Mouse (Mus musculus): ENCODE measurements around the gene Susd1. TPM values are rescaled to one million over a fixed set of nuclear protein-coding genes. Genes with fewer than 3 reads are reported as not detected.

Gene Susd1
- polyA plus RNA-seq, 1 experiment from 2014 or later, result 0.84 TPM

GRCm38 (mm10) chr4:59426429-59426828 is 12.0 kb downstream of the Susd1 start:
- H3K9me3 ChIP-seq (replicated peaks; ENCODE audit: control insufficient read depth, low read length), result no peaks in the 10 kb centered on the region
- H3K36me3 ChIP-seq (replicated peaks; ENCODE audit: control insufficient read depth, insufficient read depth, low read depth, low read length), result no peaks in the 10 kb centered on the region
- H3K27me3 ChIP-seq (ENCODE audit: control insufficient read depth, insufficient read depth, low read length), result no peaks in the 10 kb centered on the region
- no peak for DNase-seq (ENCODE audit: low spot score)
- ATAC-seq (replicated peaks; ENCODE audit: insufficient number of reproducible peaks, low FRiP score, low TSS enrichment, low read depth), result no peak
- no peak overlapping the region for H3K9ac ChIP-seq (replicated peaks; ENCODE audit: low read length)
- H3K4me1 ChIP-seq (ENCODE audit: control insufficient read depth, insufficient read depth, low read length), result no peaks in the 10 kb centered on the region
- no peak overlapping the region for H3K27ac ChIP-seq (replicated peaks; ENCODE audit: low read depth, low read length)
- H3K4me3 ChIP-seq (ENCODE audit: low read depth, low read length), result no peak overlapping the region
- WGBS, result 85% methylated on average over 5 of the region's 5 CpGs
- H3K4me2 ChIP-seq (ENCODE audit: low read depth, low read length), result no peak overlapping the region

- H3K27me3 ChIP-seq (ENCODE audit: control insufficient read depth, insufficient read depth, low read length), result no peaks in the 10 kb centered on the region
- no peak overlapping the region for H3K4me2 ChIP-seq (ENCODE audit: low read depth, low read length)
- ATAC-seq (replicated peaks; ENCODE audit: insufficient number of reproducible peaks, low FRiP score, low TSS enrichment, low read depth) (no peak), DNase-seq (ENCODE audit: low spot score) (no peak)
- no peaks in the 10 kb centered on the region for H3K4me1 ChIP-seq (ENCODE audit: control insufficient read depth, insufficient read depth, low read length)
- H3K36me3 ChIP-seq (replicated peaks; ENCODE audit: control insufficient read depth, insufficient read depth, low read depth, low read length), result no peaks in the 10 kb centered on the region
- H3K27ac ChIP-seq (replicated peaks; ENCODE audit: low read depth, low read length), result no peak overlapping the region
- H3K9me3 ChIP-seq (replicated peaks; ENCODE audit: control insufficient read depth, low read length), result no peaks in the 10 kb centered on the region
- no peak overlapping the region for H3K9ac ChIP-seq (replicated peaks; ENCODE audit: low read length)
- no peak overlapping the region for H3K4me3 ChIP-seq (ENCODE audit: low read depth, low read length)
Observed at GRCm38 (mm10) chr4:59422808-59423207, 15.6 kb downstream of the Susd1 start.

GRCm38 (mm10) chr4:59422025-59422783 is 16.2 kb downstream of the Susd1 start:
- Histone ChIP-seq H3K27me3 (ENCODE audit: control insufficient read depth, insufficient read depth, low read length) (no peaks in the 10 kb centered on the region), H3K4me2 (ENCODE audit: low read depth, low read length) (no peak overlapping the region), H3K4me3 (ENCODE audit: low read depth, low read length) (no peak overlapping the region), H3K9ac (replicated peaks; ENCODE audit: low read length) (no peak overlapping the region), H3K36me3 (replicated peaks; ENCODE audit: control insufficient read depth, insufficient read depth, low read depth, low read length) (no peaks in the 10 kb centered on the region), H3K27ac (replicated peaks; ENCODE audit: low read depth, low read length) (no peak overlapping the region), H3K9me3 (replicated peaks; ENCODE audit: control insufficient read depth, low read length) (no peaks in the 10 kb centered on the region), H3K4me1 (ENCODE audit: control insufficient read depth, insufficient read depth, low read length) (no peaks in the 10 kb centered on the region)
- 41% methylated on average over 5 of the region's 5 CpGs for WGBS
- ATAC-seq (replicated peaks; ENCODE audit: insufficient number of reproducible peaks, low FRiP score, low TSS enrichment, low read depth) (no peak), DNase-seq (ENCODE audit: low spot score) (no peak)

GRCm38 (mm10) chr4:59421369-59421746 is 17.1 kb downstream of the Susd1 start:
- no peaks in the 10 kb centered on the region for H3K36me3 ChIP-seq (replicated peaks; ENCODE audit: control insufficient read depth, insufficient read depth, low read depth, low read length)
- H3K4me3 ChIP-seq (ENCODE audit: low read depth, low read length), result no peak overlapping the region
- no peaks in the 10 kb centered on the region for H3K9me3 ChIP-seq (replicated peaks; ENCODE audit: control insufficient read depth, low read length)
- H3K27ac ChIP-seq (replicated peaks; ENCODE audit: low read depth, low read length), result no peak overlapping the region
- H3K27me3 ChIP-seq (ENCODE audit: control insufficient read depth, insufficient read depth, low read length), result no peaks in the 10 kb centered on the region
- 66% methylated on average over 5 of the region's 5 CpGs for WGBS
- ATAC-seq (replicated peaks; ENCODE audit: insufficient number of reproducible peaks, low FRiP score, low TSS enrichment, low read depth) (no peak), DNase-seq (ENCODE audit: low spot score) (no peak)
- no peak overlapping the region for H3K9ac ChIP-seq (replicated peaks; ENCODE audit: low read length)
- H3K4me2 ChIP-seq (ENCODE audit: low read depth, low read length), result no peak overlapping the region
- H3K4me1 ChIP-seq (ENCODE audit: control insufficient read depth, insufficient read depth, low read length), result no peaks in the 10 kb centered on the region

- ATAC-seq (replicated peaks; ENCODE audit: insufficient number of reproducible peaks, low FRiP score, low TSS enrichment, low read depth) (no peak), DNase-seq (ENCODE audit: low spot score) (no peak)
- H3K27me3 ChIP-seq (ENCODE audit: control insufficient read depth, insufficient read depth, low read length), result no peaks in the 10 kb centered on the region
- H3K36me3 ChIP-seq (replicated peaks; ENCODE audit: control insufficient read depth, insufficient read depth, low read depth, low read length), result no peaks in the 10 kb centered on the region
- no peaks in the 10 kb centered on the region for H3K9me3 ChIP-seq (replicated peaks; ENCODE audit: control insufficient read depth, low read length)
- WGBS, result 88% methylated on average over 7 of the region's 7 CpGs
- H3K4me2 ChIP-seq (ENCODE audit: low read depth, low read length), result no peak overlapping the region
- no peak overlapping the region for H3K9ac ChIP-seq (replicated peaks; ENCODE audit: low read length)
- no peaks in the 10 kb centered on the region for H3K4me1 ChIP-seq (ENCODE audit: control insufficient read depth, insufficient read depth, low read length)
- no peak overlapping the region for H3K4me3 ChIP-seq (ENCODE audit: low read depth, low read length)
- no peak overlapping the region for H3K27ac ChIP-seq (replicated peaks; ENCODE audit: low read depth, low read length)
Observed at GRCm38 (mm10) chr4:59420695-59421368, 17.6 kb downstream of the Susd1 start.

GRCm38 (mm10) chr4:59419211-59419610 is 19.2 kb downstream of the Susd1 start:
- Histone ChIP-seq H3K9ac (replicated peaks; ENCODE audit: low read length) (no peak overlapping the region), H3K36me3 (replicated peaks; ENCODE audit: control insufficient read depth, insufficient read depth, low read depth, low read length) (no peaks in the 10 kb centered on the region), H3K27me3 (ENCODE audit: control insufficient read depth, insufficient read depth, low read length) (no peaks in the 10 kb centered on the region), H3K27ac (replicated peaks; ENCODE audit: low read depth, low read length) (no peak overlapping the region), H3K4me2 (ENCODE audit: low read depth, low read length) (no peak overlapping the region), H3K4me3 (ENCODE audit: low read depth, low read length) (no peak overlapping the region), H3K4me1 (ENCODE audit: control insufficient read depth, insufficient read depth, low read length) (no peaks in the 10 kb centered on the region), H3K9me3 (replicated peaks; ENCODE audit: control insufficient read depth, low read length) (no peaks in the 10 kb centered on the region)
- DNase-seq (ENCODE audit: low spot score), result no peak
- no peak for ATAC-seq (replicated peaks; ENCODE audit: insufficient number of reproducible peaks, low FRiP score, low TSS enrichment, low read depth)
- WGBS, result 78% methylated on average over 4 of the region's 4 CpGs

GRCm38 (mm10) chr4:59413428-59413827 is 25.0 kb downstream of the Susd1 start:
- DNase-seq (ENCODE audit: low spot score), result no peak
- Histone ChIP-seq H3K9ac (replicated peaks; ENCODE audit: low read length) (no peak overlapping the region), H3K27ac (replicated peaks; ENCODE audit: low read depth, low read length) (no peak overlapping the region), H3K36me3 (replicated peaks; ENCODE audit: control insufficient read depth, insufficient read depth, low read depth, low read length) (no peaks in the 10 kb centered on the region), H3K4me3 (ENCODE audit: low read depth, low read length) (no peak overlapping the region), H3K9me3 (replicated peaks; ENCODE audit: control insufficient read depth, low read length) (no peaks in the 10 kb centered on the region), H3K4me1 (ENCODE audit: control insufficient read depth, insufficient read depth, low read length) (no peaks in the 10 kb centered on the region), H3K27me3 (ENCODE audit: control insufficient read depth, insufficient read depth, low read length) (no peaks in the 10 kb centered on the region), H3K4me2 (ENCODE audit: low read depth, low read length) (no peak overlapping the region)
- 86% methylated on average over 5 of the region's 5 CpGs for WGBS
- no peak for ATAC-seq (replicated peaks; ENCODE audit: insufficient number of reproducible peaks, low FRiP score, low TSS enrichment, low read depth)

- no peak for ATAC-seq (replicated peaks; ENCODE audit: insufficient number of reproducible peaks, low FRiP score, low TSS enrichment, low read depth)
Observed at GRCm38 (mm10) chr4:59411153-59411552, 27.3 kb downstream of the Susd1 start.

More at GRCm38 (mm10) chr4:59411153-59411552, 27.3 kb downstream of the Susd1 start:
- Histone ChIP-seq H3K4me1 (ENCODE audit: control insufficient read depth, insufficient read depth, low read length) (no peaks in the 10 kb centered on the region), H3K9me3 (replicated peaks; ENCODE audit: control insufficient read depth, low read length) (no peaks in the 10 kb centered on the region), H3K4me3 (ENCODE audit: low read depth, low read length) (no peak overlapping the region), H3K9ac (replicated peaks; ENCODE audit: low read length) (no peak overlapping the region), H3K36me3 (replicated peaks; ENCODE audit: control insufficient read depth, insufficient read depth, low read depth, low read length) (no peaks in the 10 kb centered on the region), H3K27me3 (ENCODE audit: control insufficient read depth, insufficient read depth, low read length) (no peaks in the 10 kb centered on the region), H3K27ac (replicated peaks; ENCODE audit: low read depth, low read length) (no peak overlapping the region), H3K4me2 (ENCODE audit: low read depth, low read length) (no peak overlapping the region)
- whole genome bisulfite sequencing, result 85% methylated on average over 9 of the region's 9 CpGs
- DNase-seq (ENCODE audit: low spot score), result no peak

Measured in embryonic facial prominence, embryonic 11.5 days (tissue).